Mouse (Mus musculus) forebrain, embryonic 11.5 days (tissue): ENCODE data around the gene Ogfod3. TPM values are rescaled to one million over a fixed set of nuclear protein-coding genes. Genes with fewer than 3 reads are reported as not detected.

Experiments used
- ATAC-seq: fragments of 200-750 bp; cut with Nextera tagmentation; replicated peaks from 2 replicates; pipeline ENCODE4 v1.8.0; 2017; ENCODE audit warnings: moderate TSS enrichment; ENCODE audit not compliant: low FRiP score
- DNase-seq: peaks from one replicate; pipeline ENCODE4 v3.0.0-alpha.2; 2017; ENCODE audit warnings: low spot score
- H3K27ac ChIP-seq: fragments of 300-500 bp; sonication (generic); 2 replicates; pipeline ENCODE4 v1.5.1; 2014; ENCODE audit warnings: low read depth, low read length
- H3K27me3 ChIP-seq: fragments of 300-500 bp; sonication (generic); 2 replicates; pipeline ENCODE4 v1.6.1; 2014; ENCODE audit warnings: mild to moderate bottlenecking, low read length, mixed read lengths; ENCODE audit not compliant: control insufficient read depth, insufficient read depth
- H3K36me3 ChIP-seq: fragments of 300-500 bp; sonication (generic); 2 replicates; pipeline ENCODE4 v1.6.1; 2014; ENCODE audit warnings: mild to moderate bottlenecking, low read length, moderate library complexity, mixed read lengths; ENCODE audit not compliant: control insufficient read depth, insufficient read depth
- H3K4me1 ChIP-seq: fragments of 300-500 bp; sonication (generic); replicated peaks from 2 replicates; pipeline ENCODE4 v1.6.1; 2014; ENCODE audit warnings: low read length, mixed read lengths; ENCODE audit not compliant: control insufficient read depth, insufficient read depth
- H3K4me2 ChIP-seq: fragments of 300-500 bp; sonication (generic); 2 replicates; pipeline ENCODE4 v1.6.1; 2014; ENCODE audit warnings: low read depth, mild to moderate bottlenecking, low read length, moderate library complexity, mixed read lengths; ENCODE audit not compliant: severe bottlenecking
- H3K4me3 ChIP-seq: fragments of 300-500 bp; sonication (generic); 2 replicates; pipeline ENCODE4 v1.5.1; 2014; ENCODE audit warnings: low read depth, low read length
- H3K9ac ChIP-seq: fragments of 300-500 bp; sonication (generic); 2 replicates; pipeline ENCODE4 v1.6.1; 2014; ENCODE audit warnings: low read length
- H3K9me3 ChIP-seq: fragments of 300-500 bp; sonication (generic); 2 replicates; pipeline ENCODE4 v1.6.1; 2016; ENCODE audit warnings: low read length, mixed read lengths; ENCODE audit not compliant: control insufficient read depth
- WGBS: fragments of 180-500 bp; shearing (Covaris S2); extraction: QIAGEN DNeasy Blood & Tissue Kit; methylation state at CpG from one replicate; pipeline ENCODE4 v1.1.7; 2014; 5-methylcytosine and 5-hydroxymethylcytosine counted together
- polyA plus RNA-seq: library from polyadenylated mRNA; unstranded; fragments of >200 nt; fragmentation: Nextera tagmentation; extraction: Ambion mirVana; gene quantifications from 2 replicates; pipeline ENCODE4 v1.2.1, GENCODE M21; 2014

The Ogfod3 gene
- polyA plus RNA-seq, 1 experiment from 2014 or later: 20.3 TPM

- Histone ChIP-seq H3K36me3 (no peaks in the 10 kb centered on the region), H3K4me3 (no peak overlapping the region), H3K27me3 (no peaks in the 10 kb centered on the region), H3K4me1 (peaks cover 9% of the 10 kb centered on the region), H3K9ac (no peak overlapping the region), H3K9me3 (no peaks in the 10 kb centered on the region), H3K4me2 (no peak overlapping the region), H3K27ac (no peak overlapping the region)
- DNase-seq (no peak), ATAC-seq (no peak)
- 51% methylated on average over 4 of the region's 4 CpGs for WGBS
These were observed 27.2 kb upstream of the Ogfod3 start for GRCm38 (mm10) chr11:121231628-121232291.

- Histone ChIP-seq H3K27me3 (no peaks in the 10 kb centered on the region), H3K36me3 (no peaks in the 10 kb centered on the region), H3K9me3 (no peaks in the 10 kb centered on the region), H3K27ac (no peak overlapping the region), H3K4me2 (no peak overlapping the region), H3K9ac (no peak overlapping the region), H3K4me1 (peaks cover 6% of the 10 kb centered on the region), H3K4me3 (no peak overlapping the region)
- WGBS: 77% methylated on average over 4 of the region's 4 CpGs
- ATAC-seq (no peak), DNase-seq (no peak)
These were observed 26.7 kb upstream of the Ogfod3 start for GRCm38 (mm10) chr11:121231191-121231590.

DNA sequence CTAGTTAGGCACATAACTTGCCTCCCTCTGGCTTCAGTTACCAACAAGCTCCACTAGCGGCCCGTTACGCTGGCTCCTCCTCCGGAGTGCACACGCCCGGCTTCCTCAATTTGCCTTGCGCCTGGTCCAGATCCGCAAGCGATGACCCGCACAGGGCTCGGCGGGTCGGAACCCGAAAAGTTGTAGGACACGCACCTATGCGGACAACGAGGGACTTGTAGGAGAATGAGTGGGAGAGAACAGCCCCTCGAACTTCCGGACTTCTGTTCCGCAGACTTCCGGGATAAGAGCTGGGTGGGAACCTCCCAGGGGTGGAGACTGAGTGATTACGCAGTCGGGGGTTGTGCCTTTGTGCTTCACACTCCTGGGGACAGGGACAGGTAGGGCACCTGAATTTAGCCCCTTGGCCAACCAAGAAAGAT is 24.5 kb upstream of the Ogfod3 start, which contains the start of gene Cybc1:
Cybc1 (minus strand) TSS at position 305 of the 422 bp plus-strand sequence.
- Histone ChIP-seq H3K4me1 (peaks cover 5% of the 10 kb centered on the region; the same call in 1 of the 2 replicates), H3K4me2 (peak within 1 kb of the TSS; percentile 89), H3K27me3 (no peaks in the 10 kb centered on the region), H3K4me3 (peak within 1 kb of the TSS; percentile 74), H3K9ac (peak within 1 kb of the TSS; percentile 71), H3K9me3 (no peaks in the 10 kb centered on the region), H3K27ac (no peak within 1 kb of the TSS), H3K36me3 (no peaks in the 10 kb centered on the region; the same call in 1 of the 2 replicates)
- WGBS: under 1% methylated on average over 23 of the region's 23 CpGs
- ATAC-seq: peak; percentile 88
- peak; percentile 71 for DNase-seq

DNA sequence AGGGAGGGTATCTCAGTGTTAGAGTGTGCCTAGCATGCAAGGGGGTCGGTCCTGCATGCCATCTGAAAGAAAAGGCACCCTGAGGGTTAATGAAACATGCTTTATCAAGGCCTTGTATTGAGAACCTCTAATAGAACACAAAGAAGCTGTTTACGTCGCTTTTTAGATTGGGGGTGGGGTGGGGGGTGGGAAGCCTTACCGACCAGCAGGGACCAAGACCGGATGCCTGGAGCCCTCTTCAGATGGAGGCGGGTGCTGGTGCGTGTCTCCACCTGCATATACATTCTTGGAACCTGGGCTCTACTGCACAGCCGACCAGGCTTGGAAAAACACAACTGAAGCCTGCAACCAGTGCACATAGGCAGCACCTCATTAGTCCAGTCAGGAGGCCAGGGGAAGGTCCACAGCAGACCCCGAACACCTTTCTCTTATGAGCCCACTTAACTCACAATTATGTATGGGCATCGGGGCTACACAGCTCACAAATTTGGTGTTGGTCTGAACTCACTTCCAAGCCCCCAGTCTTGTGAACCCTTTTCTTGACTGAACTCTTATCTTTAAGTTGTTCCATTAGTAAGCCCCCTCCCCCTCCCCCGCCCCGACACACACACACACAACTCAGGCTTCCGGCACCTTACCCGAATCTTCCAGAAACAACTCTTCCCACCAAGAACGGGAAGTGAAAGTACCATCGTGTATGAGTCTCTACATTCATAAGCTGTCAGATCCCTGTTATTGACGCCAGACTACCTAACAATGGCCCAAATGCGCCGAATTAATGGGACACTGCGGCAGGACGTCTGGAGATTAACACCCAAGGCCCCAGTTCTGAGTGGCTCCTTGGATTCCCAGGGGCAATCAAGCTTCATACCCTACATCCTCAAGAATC is 23.9 kb upstream of the Ogfod3 start:
- Histone ChIP-seq H3K27me3 (no peaks in the 10 kb centered on the region), H3K27ac (no peak overlapping the region), H3K9ac (peak overlapping the region; percentile 71), H3K4me3 (peak overlapping the region; percentile 74), H3K4me2 (peak overlapping the region; percentile 89), H3K9me3 (no peaks in the 10 kb centered on the region), H3K4me1 (peaks cover 5% of the 10 kb centered on the region; the same call in 1 of the 2 replicates), H3K36me3 (no peaks in the 10 kb centered on the region; the same call in 1 of the 2 replicates)
- WGBS: 31% methylated on average over 21 of the region's 21 CpGs
- ATAC-seq: no peak; the same call in 1 of the 2 replicates
- no peak for DNase-seq

GRCm38 (mm10) chr11:121221321-121222010 is 17.0 kb upstream of the Ogfod3 start:
- 89% methylated on average over 6 of the region's 6 CpGs for WGBS
- ATAC-seq (no peak), DNase-seq (no peak)
- no peaks in the 10 kb centered on the region for H3K4me1 ChIP-seq
- no peaks in the 10 kb centered on the region for H3K9me3 ChIP-seq
- H3K27ac ChIP-seq: no peak overlapping the region
- no peak overlapping the region for H3K9ac ChIP-seq
- peaks cover 3% of the 10 kb centered on the region; the same call in 1 of the 2 replicates for H3K36me3 ChIP-seq
- no peaks in the 10 kb centered on the region for H3K27me3 ChIP-seq
- H3K4me3 ChIP-seq: no peak overlapping the region
- no peak overlapping the region for H3K4me2 ChIP-seq

DNA sequence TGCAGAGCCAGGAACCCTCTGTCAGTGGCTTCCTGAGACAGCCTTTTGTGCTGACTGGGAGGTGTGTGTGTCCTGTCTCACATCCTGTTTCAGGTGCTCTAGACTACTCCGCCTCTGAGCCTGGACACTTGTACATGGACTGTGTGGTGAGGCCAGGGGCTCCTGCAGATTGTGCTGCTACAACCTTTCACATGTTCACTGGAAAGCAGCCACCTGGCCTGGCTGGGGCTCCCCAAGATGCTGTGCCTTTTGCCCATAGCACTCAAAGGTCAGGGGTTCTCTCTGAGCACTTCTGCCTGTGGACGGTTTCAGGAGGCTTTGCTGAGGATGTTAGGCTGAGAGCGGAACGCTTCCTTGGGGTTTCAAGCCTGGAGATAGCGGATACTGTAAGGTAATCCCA is 16.3 kb upstream of the Ogfod3 start:
- no peak overlapping the region for H3K27ac ChIP-seq
- no peaks in the 10 kb centered on the region for H3K27me3 ChIP-seq
- H3K36me3 ChIP-seq: peaks cover 3% of the 10 kb centered on the region; the same call in 1 of the 2 replicates
- H3K4me2 ChIP-seq: no peak overlapping the region
- ATAC-seq (no peak), DNase-seq (no peak)
- H3K9me3 ChIP-seq: no peaks in the 10 kb centered on the region
- no peak overlapping the region for H3K4me3 ChIP-seq
- H3K9ac ChIP-seq: no peak overlapping the region
- 92% methylated on average over 5 of the region's 5 CpGs for WGBS
- H3K4me1 ChIP-seq: no peaks in the 10 kb centered on the region

DNA sequence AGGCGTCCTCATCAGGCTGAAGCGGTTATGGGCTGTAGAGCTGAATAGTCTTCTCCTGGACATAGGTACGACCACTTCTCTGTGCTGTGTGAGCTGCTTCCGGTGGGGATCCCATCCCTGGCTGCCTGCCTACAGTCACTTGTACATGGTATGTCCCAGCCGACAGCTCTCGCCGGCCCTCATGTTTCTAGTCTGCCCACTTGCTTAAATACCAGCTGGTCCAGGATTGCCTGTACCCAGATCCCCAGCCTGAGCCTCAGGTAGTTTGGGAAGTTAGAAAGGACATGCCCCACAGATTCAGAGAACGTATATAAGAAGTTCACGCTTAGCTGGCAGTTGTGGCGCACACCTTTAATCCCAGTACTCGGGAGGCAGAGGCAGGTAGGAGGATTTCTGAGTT is 15.3 kb upstream of the Ogfod3 start:
- H3K36me3 ChIP-seq: peaks cover 3% of the 10 kb centered on the region; the same call in 1 of the 2 replicates
- no peaks in the 10 kb centered on the region for H3K9me3 ChIP-seq
- DNase-seq (no peak), ATAC-seq (no peak)
- H3K27ac ChIP-seq: no peak overlapping the region
- 91% methylated on average over 11 of the region's 11 CpGs for WGBS
- H3K9ac ChIP-seq: no peak overlapping the region
- no peaks in the 10 kb centered on the region for H3K4me1 ChIP-seq
- no peak overlapping the region for H3K4me2 ChIP-seq
- no peak overlapping the region for H3K4me3 ChIP-seq
- no peaks in the 10 kb centered on the region for H3K27me3 ChIP-seq

DNA sequence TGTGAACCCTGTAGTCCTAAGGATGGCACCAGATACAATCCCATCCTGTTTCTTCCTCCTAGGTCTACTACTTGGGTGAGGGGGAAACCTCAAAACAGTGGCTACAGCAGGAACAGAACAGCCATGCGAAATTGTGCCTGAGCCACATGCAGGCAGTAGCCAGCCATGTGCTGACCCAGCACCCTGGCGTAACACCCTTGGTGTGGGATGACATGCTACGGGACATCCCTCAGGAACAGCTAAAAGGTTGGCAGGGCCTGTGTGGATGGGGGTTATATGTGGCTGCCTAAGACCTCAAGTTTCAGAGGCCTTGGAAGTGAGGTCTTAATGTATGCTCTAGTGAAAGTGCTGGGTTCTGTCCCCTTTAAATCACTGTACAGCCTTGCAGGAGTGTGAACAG is 12.3 kb upstream of the Ogfod3 start:
- Histone ChIP-seq H3K4me3 (no peak overlapping the region), H3K9ac (no peak overlapping the region), H3K4me2 (no peak overlapping the region), H3K36me3 (no peaks in the 10 kb centered on the region), H3K4me1 (no peaks in the 10 kb centered on the region), H3K27me3 (no peaks in the 10 kb centered on the region), H3K9me3 (no peaks in the 10 kb centered on the region), H3K27ac (no peak overlapping the region)
- ATAC-seq (no peak), DNase-seq (no peak)
- 89% methylated on average over 3 of the region's 3 CpGs for WGBS
